8 mouse cellular contexts compared by ENCODE assay signal in genomic region chr3:96103901-96104260, GRCm38 (mm10). TPM values are rescaled to one million over a fixed set of nuclear protein-coding genes. Genes with fewer than 3 reads are reported as not detected.
DNase-seq lines count a peak whose midpoint lies in the region; ATAC-seq and TF ChIP-seq lines count a peak whose summit lies in the region.

No protein-coding gene starts in this region.

- 0 out of 2 replicates have a peak, but pooled peaks cover 2% of the 10 kb centered on the region for H3K36me3 ChIP-seq in embryonic facial prominence, embryonic 10.5 days (replicated peaks)
- no peaks in the 10 kb centered on the region for H3K36me3 ChIP-seq in neural tube, embryonic 12.5 days

- no peak for DNase-seq in left cerebral cortex, adult 2 months (ENCODE audit: extremely low spot score in 1 of 2, low spot score in 2 of 2)
- DNase-seq in left cerebral cortex, postnatal 4 days = no peak
- DNase-seq in embryonic facial prominence, embryonic 10.5 days (ENCODE audit: low spot score) = no peak
- no peak for DNase-seq in urinary bladder, postnatal 4 days (ENCODE audit: low spot score in 2 of 2)
- DNase-seq in layer of hippocampus, postnatal 10 days (ENCODE audit: low spot score in 2 of 2) = no peak

- WGBS in embryonic facial prominence, embryonic 10.5 days = 4% methylated on average over 8 of the region's 8 CpGs
- 3% methylated on average over 8 of the region's 8 CpGs for WGBS in neural tube, embryonic 12.5 days

- intact Hi-C loops in left cerebral cortex, adult 2 months (cut with DNase I) = no loop called here
- intact Hi-C loops in left cerebral cortex, postnatal 4 days (cut with DNase I) = no loop called here

- H3K4me1 ChIP-seq in embryonic facial prominence, embryonic 10.5 days = peaks cover 37% of the 10 kb centered on the region
- peaks cover 18% of the 10 kb centered on the region for H3K4me1 ChIP-seq in neural tube, embryonic 12.5 days

- no peaks in the 10 kb centered on the region for H3K27me3 ChIP-seq in embryonic facial prominence, embryonic 10.5 days (replicated peaks; ENCODE audit: low read depth, poor library complexity, severe bottlenecking)
- H3K27me3 ChIP-seq in neural tube, embryonic 12.5 days (replicated peaks) = no peaks in the 10 kb centered on the region

- ATAC-seq in inflammation-experienced regulatory T-cells, adult 6 months = peak; percentile 8
- peak; percentile 35 for ATAC-seq in neural tube, embryonic 12.5 days (ENCODE audit: low FRiP score, low read depth)
- no peak for ATAC-seq in monocyte, adult 5-6 weeks (replicated peaks; ENCODE audit: insufficient number of reproducible peaks, low FRiP score, low TSS enrichment, poor library complexity, severe bottlenecking)

- peak overlapping the region; percentile 90 for H3K9ac ChIP-seq in neural tube, embryonic 12.5 days

- H3K9me3 ChIP-seq in embryonic facial prominence, embryonic 10.5 days = no peaks in the 10 kb centered on the region
- H3K9me3 ChIP-seq in neural tube, embryonic 12.5 days = no peaks in the 10 kb centered on the region

- peak overlapping the region; percentile 97 for H3K27ac ChIP-seq in left cerebral cortex, adult 2 months
- H3K27ac ChIP-seq in embryonic facial prominence, embryonic 10.5 days (replicated peaks) = peak overlapping the region; percentile 96
- H3K27ac ChIP-seq in neural tube, embryonic 12.5 days = 0 out of 2 replicates have a peak overlapping the region, but pooled peaks have one; percentile 50

- peak overlapping the region; percentile 85 for H3K4me2 ChIP-seq in neural tube, embryonic 12.5 days (replicated peaks)

- no peak for TF ChIP-seq CTCF in left cerebral cortex, adult 2 months (IDR thresholded peaks at IDR 0.05)

- H3K4me3 ChIP-seq in left cerebral cortex, adult 2 months = peak overlapping the region; percentile 98
- H3K4me3 ChIP-seq in embryonic facial prominence, embryonic 10.5 days = peak overlapping the region; percentile 96
- peak overlapping the region; percentile 88 for H3K4me3 ChIP-seq in neural tube, embryonic 12.5 days

RNA-seq across cellular contexts. Expression of gene Otud7b, which starts 0.4 kb away (rescaled TPM):
- total RNA-seq in left cerebral cortex, adult 2 months (2021) = 10 to 100 TPM; 33.3 to 33.4 TPM
- total RNA-seq in left cerebral cortex, postnatal 4 days (2021) = 10 to 100 TPM; 17.6 to 17.9 TPM
- 20.8 and 21.7 TPM in 2 replicates for polyA plus RNA-seq in embryonic facial prominence, embryonic 10.5 days (2016; fragmentation: Nextera tagmentation; extraction: Ambion mirVana)
- 10 to 100 TPM in 1 of 3 experiments, 1 to 10 TPM in 2; 7.4 to 13.1 (median 9.9) TPM for polyA plus RNA-seq in inflammation-experienced regulatory T-cells, adult 6 months (2017; shearing (Covaris generic))
- polyA plus RNA-seq in neural tube, embryonic 12.5 days (2016; fragmentation: Nextera tagmentation; extraction: Ambion mirVana) = 11.6 and 16.2 TPM in 2 replicates
- 12.5 to 26.2 TPM (median 17.1 TPM) in 3 replicates for total RNA-seq in monocyte, adult 5-6 weeks (2017)
- total RNA-seq in layer of hippocampus, postnatal 10 days (2021) = 10 to 100 TPM; 17.7 to 21.0 TPM

RNA-seq across cellular contexts. Expression of gene Vps45, which starts 45.6 kb away (rescaled TPM):
- 10 to 100 TPM; 38.3 to 45.9 TPM for total RNA-seq in left cerebral cortex, adult 2 months (2021)
- total RNA-seq in left cerebral cortex, postnatal 4 days (2021) = 10 to 100 TPM; 53.6 to 54.1 TPM
- polyA plus RNA-seq in embryonic facial prominence, embryonic 10.5 days (2016; fragmentation: Nextera tagmentation; extraction: Ambion mirVana) = 22.4 and 26.5 TPM in 2 replicates
- 10 to 100 TPM; 21.2 to 23.9 (median 23.9) TPM for polyA plus RNA-seq in inflammation-experienced regulatory T-cells, adult 6 months (2017; shearing (Covaris generic))
- polyA plus RNA-seq in neural tube, embryonic 12.5 days (2016; fragmentation: Nextera tagmentation; extraction: Ambion mirVana) = 48.3 TPM in 2 replicates
- total RNA-seq in monocyte, adult 5-6 weeks (2017) = 18.1 to 75.8 TPM (median 21.4 TPM) in 3 replicates
- 10 to 100 TPM; 41.9 to 42.2 TPM for total RNA-seq in layer of hippocampus, postnatal 10 days (2021)

RNA-seq across cellular contexts. Expression of gene Mtmr11, which starts 57.9 kb away (rescaled TPM):
- 1 to 10 TPM; 7.3 to 8.1 TPM for total RNA-seq in left cerebral cortex, adult 2 months (2021)
- total RNA-seq in left cerebral cortex, postnatal 4 days (2021) = 1 to 10 TPM; 6.4 to 7.0 TPM
- 8.0 and 12.5 TPM in 2 replicates for polyA plus RNA-seq in embryonic facial prominence, embryonic 10.5 days (2016; fragmentation: Nextera tagmentation; extraction: Ambion mirVana)
- polyA plus RNA-seq in inflammation-experienced regulatory T-cells, adult 6 months (2017; shearing (Covaris generic)) = 1 to 10 TPM; 1.8 to 2.6 (median 2.0) TPM
- 9.8 and 14.1 TPM in 2 replicates for polyA plus RNA-seq in neural tube, embryonic 12.5 days (2016; fragmentation: Nextera tagmentation; extraction: Ambion mirVana)
- total RNA-seq in monocyte, adult 5-6 weeks (2017) = 0.43 to 2.4 TPM in 2 of 3 replicates, not detected in the other
- total RNA-seq in layer of hippocampus, postnatal 10 days (2021) = 1 to 10 TPM; 5.5 to 9.2 TPM
